Mouse (Mus musculus) heart, adult 2 months (tissue): ENCODE data around the gene Zfp598.

Experiments used
- CTCF ChIP-seq: fragments of 200-600 bp; IDR thresholded peaks from 2 replicates; pipeline ENCODE4 v1.8.1; 2022; ENCODE audit warnings: antibody characterized with exemption, mild to moderate bottlenecking, moderate library complexity
- POLR2A ChIP-seq: fragments of 200-500 bp; IDR thresholded peaks from 2 replicates; pipeline ENCODE4 v1.6.1; 2011; ENCODE audit warnings: mild to moderate bottlenecking, low read depth, low read length, control low read depth; ENCODE audit not compliant: insufficient read depth

- TF ChIP-seq POLR2A, result no peak
- TF ChIP-seq CTCF, result no peak
These were observed 52.9 kb downstream of the Zfp598 start for GRCm38 (mm10) chr17:24722220-24722924.
